Mouse (Mus musculus) frontal cortex, postnatal 10 days (tissue): ENCODE data around the gene Gm7247.
"Not testable (repeated sequence)": the region's sequence is repeated elsewhere in the genome, so short reads cannot be mapped to it uniquely, and the experiment has no call there.

Experiments
- DNase-seq, 2 experiments: peaks; one replicate each; pipeline ENCODE4 v3.0.0; 2022; ENCODE audit warnings: low spot score in 2 of 2, mixed read lengths in 1 of 2

Gm7247 gene

DNA sequence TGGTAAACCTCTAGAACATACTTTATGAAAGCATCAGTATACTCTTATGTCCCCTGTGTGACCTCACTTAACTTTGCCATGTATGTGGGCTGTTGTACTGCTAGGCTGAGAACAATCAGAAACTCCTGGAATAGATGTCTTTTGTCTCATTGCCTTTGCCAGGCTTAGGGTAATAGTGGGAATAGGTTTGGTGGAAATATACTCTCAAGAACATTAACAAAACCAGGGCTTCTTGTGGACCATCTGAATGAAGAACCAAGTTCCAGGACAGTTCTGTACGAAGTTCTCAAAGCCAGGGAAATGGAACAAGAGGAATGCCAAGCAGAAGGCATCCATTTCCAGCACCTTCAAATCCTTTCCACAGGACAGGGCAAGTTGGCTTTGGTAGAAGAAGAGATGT, at the start of gene Gm7247:
Gene Gm7247, plus strand, starts transcription at position 301 of the 400 bp plus-strand sequence.
- no peak for DNase-seq

- DNase-seq = peak in 1 of 2 experiments; percentile 7
Measured at GRCm38 (mm10) chr14:51324001-51324400, 37.6 kb upstream of the Gm7247 start.

GRCm38 (mm10) chr14:51346027-51346426, 15.5 kb upstream of the Gm7247 start:
- DNase-seq = no peak

DNA sequence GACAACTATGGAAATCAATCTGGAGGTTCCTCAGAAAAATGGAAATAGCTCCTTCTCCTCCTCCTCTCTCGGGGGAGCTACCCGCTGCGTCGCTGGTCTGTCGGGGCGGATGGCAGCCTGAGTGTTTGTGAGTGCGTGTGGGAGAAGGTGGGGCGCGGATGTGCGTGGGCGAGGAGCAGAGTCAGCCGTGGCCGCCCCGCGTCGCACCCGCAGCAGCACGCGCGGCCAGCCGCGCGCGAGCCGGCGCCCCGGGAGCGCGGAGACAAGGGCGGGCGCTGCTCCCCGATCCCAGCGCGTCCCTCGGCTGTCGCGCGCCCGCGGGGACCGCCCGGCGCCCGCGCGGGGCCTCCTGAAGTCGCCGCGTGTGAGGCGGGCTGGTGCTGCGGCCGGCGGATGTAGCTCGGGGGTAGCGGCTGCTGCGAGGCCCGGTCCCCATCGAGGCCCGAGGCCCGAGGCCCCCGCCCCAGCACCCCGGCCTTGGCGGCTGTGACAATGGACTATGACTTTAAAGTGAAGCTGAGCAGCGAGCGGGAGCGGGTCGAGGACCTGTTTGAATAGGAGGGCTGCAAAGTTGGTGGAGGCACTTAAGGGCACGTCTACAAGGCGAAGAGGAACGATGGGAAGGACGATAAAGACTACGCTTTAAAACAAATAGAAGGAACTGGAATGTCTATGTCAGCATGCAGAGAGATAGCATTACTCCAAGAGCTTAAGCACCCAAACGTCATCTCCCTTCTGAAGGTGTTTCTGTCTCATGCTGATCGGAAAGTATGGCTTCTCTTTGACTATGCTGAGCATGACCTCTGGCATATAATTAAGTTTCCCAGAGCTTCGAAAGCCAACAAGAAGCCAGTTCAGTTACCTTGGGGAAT, 3.2 kb upstream of the Gm7247 start:
- DNase-seq = peak; percentile 44 to 54

- no peak for DNase-seq
Measured at GRCm38 (mm10) chr14:51382805-51383204, 21.2 kb downstream of the Gm7247 start.

DNA sequence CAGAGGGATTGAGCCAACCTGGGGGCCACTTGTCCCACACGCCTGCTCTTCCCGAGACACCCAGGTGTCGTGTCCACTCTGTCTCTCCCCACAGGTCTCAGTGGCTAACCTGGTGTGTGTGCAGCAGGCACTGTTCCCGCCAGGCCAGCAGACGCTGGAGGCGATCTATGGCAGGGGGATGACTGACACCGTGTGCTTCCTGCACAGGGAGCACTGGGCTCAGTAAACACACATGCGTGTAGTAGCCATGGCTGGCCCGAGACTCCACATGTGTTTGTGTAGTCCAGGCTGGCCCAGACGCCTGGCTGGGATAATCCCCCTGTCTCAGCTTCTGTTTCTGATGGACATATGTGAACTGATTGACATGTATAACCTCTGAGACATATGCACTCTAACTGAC, 22.8 kb downstream of the Gm7247 start:
- no peak for DNase-seq

DNA sequence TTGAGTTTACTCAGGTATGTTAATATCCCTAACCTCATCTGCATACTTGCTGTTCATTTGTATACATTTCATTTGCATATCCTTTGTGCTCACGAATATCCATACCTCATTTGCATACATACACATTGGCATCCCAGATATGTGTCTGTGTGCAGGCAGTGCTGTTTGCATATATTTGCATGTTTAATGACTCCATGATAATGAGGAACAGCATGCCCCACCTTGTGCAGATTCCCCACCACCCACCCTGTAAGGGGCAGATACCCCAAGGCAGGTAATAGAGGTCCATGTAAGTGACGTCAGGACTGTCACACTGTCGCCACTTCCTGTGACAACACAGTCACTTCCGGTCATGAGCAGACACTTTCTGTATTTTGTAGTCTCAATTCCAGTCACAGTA, 24.2 kb downstream of the Gm7247 start:
- no peak for DNase-seq

- no peak for DNase-seq
Measured at GRCm38 (mm10) chr14:51387768-51388167, 26.2 kb downstream of the Gm7247 start.

- DNase-seq = no peak
Measured at GRCm38 (mm10) chr14:51388222-51388621, 26.7 kb downstream of the Gm7247 start.

GRCm38 (mm10) chr14:51410520-51410919, 49.0 kb downstream of the Gm7247 start, which contains the start of gene Vmn2r88:
Vmn2r88 (plus strand) TSS chr14:51410820.
- DNase-seq = no peak

- DNase-seq = no peak
Measured at GRCm38 (mm10) chr14:51423885-51424284, 62.3 kb downstream of the Gm7247 start.

DNA sequence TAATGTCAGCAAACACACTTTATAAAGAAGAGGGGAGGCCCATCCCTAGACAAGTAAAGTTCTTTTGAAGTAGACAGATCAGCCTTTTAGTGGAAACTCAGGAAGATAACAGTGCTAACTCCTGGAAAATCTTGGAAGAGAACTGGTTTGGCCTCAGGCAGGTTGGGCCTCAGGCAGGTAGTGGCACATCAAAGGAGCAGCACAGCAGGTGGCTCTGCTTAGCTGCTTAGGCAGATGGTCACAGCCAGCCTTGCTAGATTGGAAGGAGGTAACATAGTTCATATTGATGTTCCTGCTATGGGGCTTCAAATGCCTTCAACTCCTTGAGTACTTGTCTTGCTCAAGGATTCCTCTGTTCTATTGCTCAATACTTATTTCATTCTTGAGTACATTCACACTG, 68.6 kb downstream of the Gm7247 start:
- DNase-seq = not testable (repeated sequence)

- DNase-seq = no peak
Measured at GRCm38 (mm10) chr14:51434546-51434945, 73.0 kb downstream of the Gm7247 start.

DNA sequence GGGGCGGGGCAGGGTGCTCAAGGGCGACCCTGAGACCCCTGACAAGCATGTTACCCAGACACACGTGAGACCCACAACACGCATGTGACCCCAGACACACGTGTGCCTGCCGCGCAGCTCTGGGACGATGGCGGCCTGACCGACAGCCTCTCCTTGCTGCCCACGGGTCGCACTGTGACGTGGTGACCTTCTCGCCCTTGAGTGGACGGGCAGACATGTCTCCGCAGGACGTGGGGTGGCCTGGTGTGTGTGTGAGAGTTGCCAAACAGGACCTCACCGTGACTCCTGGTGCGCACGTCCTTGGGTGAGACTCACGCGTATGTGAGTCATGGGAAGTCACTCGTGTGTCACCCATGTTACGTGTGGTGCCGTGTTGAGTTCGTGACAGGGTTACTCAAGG, 73.5 kb downstream of the Gm7247 start:
- DNase-seq = no peak

- no peak for DNase-seq
Measured at GRCm38 (mm10) chr14:51438955-51439354, 77.4 kb downstream of the Gm7247 start.

DNA sequence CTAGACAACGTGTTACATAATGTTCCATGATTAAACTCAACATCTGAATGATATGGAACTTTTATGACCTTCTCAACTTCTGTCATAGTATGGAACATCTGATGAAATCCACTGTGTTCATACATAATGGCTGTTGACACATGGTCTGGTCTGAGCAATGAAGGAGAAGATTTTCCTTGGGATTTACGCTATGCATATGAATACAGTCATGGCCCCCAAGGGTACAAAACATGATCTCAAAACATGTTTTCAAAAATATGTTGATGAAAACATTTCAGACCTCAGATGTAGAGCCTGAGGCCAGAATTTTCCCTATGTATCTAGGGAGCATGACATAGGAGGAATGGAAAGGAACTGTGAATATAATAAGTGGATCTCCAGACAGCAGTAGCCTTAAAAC, 90.0 kb downstream of the Gm7247 start, which contains the start of gene Vmn2r89:
Gene Vmn2r89, plus strand, starts transcription at position 301 of the 400 bp plus-strand sequence.
- DNase-seq = not testable (repeated sequence)

- not testable (repeated sequence) for DNase-seq
Measured at GRCm38 (mm10) chr14:51480278-51480677, 118.7 kb downstream of the Gm7247 start.

GRCm38 (mm10) chr14:51481332-51482015, 119.9 kb downstream of the Gm7247 start:
- not testable (repeated sequence) for DNase-seq

- DNase-seq = no peak
Measured at GRCm38 (mm10) chr14:51482051-51482715, 120.6 kb downstream of the Gm7247 start.

- not testable (repeated sequence) for DNase-seq
Measured at GRCm38 (mm10) chr14:51482971-51483381, 121.4 kb downstream of the Gm7247 start.

DNA sequence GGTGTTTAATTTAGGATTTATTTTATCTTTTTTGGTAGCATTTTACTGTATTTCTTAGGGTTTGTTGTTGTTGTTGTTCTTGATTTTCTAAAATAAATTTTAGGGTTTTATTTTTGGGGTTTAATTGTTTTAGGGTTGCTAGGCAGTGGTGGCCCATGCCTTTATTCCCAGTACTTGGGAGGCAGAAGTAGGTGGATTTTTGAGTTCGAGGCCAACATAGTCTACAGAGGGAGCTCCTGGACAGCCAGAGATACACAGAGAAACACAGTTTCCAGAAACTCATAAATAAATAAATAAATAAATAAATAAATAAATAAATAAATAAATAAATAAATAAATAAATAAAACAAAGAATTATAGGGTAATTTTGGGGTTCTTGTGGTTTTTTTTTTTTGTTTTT, 122.1 kb downstream of the Gm7247 start:
- DNase-seq = no peak

DNA sequence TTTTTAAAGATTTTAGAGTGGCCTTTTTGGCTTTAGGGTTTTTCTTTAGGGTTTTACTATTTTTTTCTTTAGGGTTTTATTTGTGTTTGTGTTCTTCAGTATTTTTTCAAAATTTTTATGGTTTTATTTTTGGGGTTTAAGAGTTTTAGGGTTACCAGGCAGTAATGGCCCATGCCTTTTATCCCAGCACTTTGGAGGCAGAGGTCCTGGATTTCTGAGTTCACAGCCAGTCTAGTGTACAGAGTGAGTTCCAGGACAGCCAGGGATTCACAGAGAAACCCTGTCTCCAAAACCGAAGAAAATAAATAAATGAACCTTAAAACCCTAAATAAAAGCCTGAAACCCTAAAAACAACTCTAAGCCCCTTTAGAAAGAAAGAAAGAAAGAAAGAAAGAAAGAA, 124.6 kb downstream of the Gm7247 start:
- DNase-seq = no peak
